Mouse (Mus musculus) small intestine, adult 2 months (tissue): ENCODE measurements around the gene Mark2. TPM values are rescaled to one million over a fixed set of nuclear protein-coding genes. Genes with fewer than 3 reads are reported as not detected.

Experiments used
- H3K27ac ChIP-seq: fragments of 200-500 bp; 2 replicates; pipeline ENCODE4 v1.5.1; 2012; ENCODE audit warnings: low read depth, low read length, control low read depth, inconsistent platforms; ENCODE audit not compliant: insufficient read depth
- H3K27me3 ChIP-seq: fragments of 200-500 bp; 2 replicates; pipeline ENCODE4 v1.6.1; 2012; ENCODE audit warnings: mild to moderate bottlenecking, moderate library complexity, low read length, inconsistent platforms; ENCODE audit not compliant: control insufficient read depth, insufficient read depth
- H3K36me3 ChIP-seq: fragments of 200-500 bp; 2 replicates; pipeline ENCODE4 v1.6.1; 2012; ENCODE audit warnings: mild to moderate bottlenecking, low read length, control low read depth, inconsistent platforms; ENCODE audit not compliant: control insufficient read depth, insufficient read depth
- H3K4me1 ChIP-seq: fragments of 200-500 bp; 2 replicates; pipeline ENCODE4 v1.6.1; 2012; ENCODE audit warnings: low read length, inconsistent platforms, mixed read lengths; ENCODE audit not compliant: control insufficient read depth, insufficient read depth, insufficient read length
- H3K4me3 ChIP-seq: fragments of 200-500 bp; 2 replicates; pipeline ENCODE4 v1.5.1; 2012; ENCODE audit warnings: low read depth, mild to moderate bottlenecking, control low read depth, inconsistent platforms, low read length, moderate library complexity
- CTCF ChIP-seq: fragments of 200-500 bp; IDR thresholded peaks from 2 replicates; pipeline ENCODE4 v1.5.1; 2012; ENCODE audit warnings: low read depth, mild to moderate bottlenecking, control low read depth, inconsistent platforms, low read length, moderate library complexity, mixed read lengths; ENCODE audit not compliant: insufficient replicate concordance, insufficient read length; ENCODE audit errors: extremely low read depth
- POLR2A ChIP-seq: fragments of 200-500 bp; IDR thresholded peaks from 2 replicates; pipeline ENCODE4 v1.6.1; 2012; ENCODE audit warnings: low read depth, mild to moderate bottlenecking, control low read depth, inconsistent platforms, low read length, moderate library complexity
- WGBS: fragments of 180-500 bp; shearing (Covaris S2); methylation state at CpG from one replicate; pipeline ENCODE4 v1.1.7; 2018; 5-methylcytosine and 5-hydroxymethylcytosine counted together
- polyA plus RNA-seq: library from polyadenylated mRNA; depleted of rRNA; stranded (reverse); fragments of >200 nt; gene quantifications from 2 replicates; pipeline ENCODE4 v1.2.3, GENCODE M21; 2012

The Mark2 gene
- polyA plus RNA-seq, 1 experiment: 279 TPM

DNA sequence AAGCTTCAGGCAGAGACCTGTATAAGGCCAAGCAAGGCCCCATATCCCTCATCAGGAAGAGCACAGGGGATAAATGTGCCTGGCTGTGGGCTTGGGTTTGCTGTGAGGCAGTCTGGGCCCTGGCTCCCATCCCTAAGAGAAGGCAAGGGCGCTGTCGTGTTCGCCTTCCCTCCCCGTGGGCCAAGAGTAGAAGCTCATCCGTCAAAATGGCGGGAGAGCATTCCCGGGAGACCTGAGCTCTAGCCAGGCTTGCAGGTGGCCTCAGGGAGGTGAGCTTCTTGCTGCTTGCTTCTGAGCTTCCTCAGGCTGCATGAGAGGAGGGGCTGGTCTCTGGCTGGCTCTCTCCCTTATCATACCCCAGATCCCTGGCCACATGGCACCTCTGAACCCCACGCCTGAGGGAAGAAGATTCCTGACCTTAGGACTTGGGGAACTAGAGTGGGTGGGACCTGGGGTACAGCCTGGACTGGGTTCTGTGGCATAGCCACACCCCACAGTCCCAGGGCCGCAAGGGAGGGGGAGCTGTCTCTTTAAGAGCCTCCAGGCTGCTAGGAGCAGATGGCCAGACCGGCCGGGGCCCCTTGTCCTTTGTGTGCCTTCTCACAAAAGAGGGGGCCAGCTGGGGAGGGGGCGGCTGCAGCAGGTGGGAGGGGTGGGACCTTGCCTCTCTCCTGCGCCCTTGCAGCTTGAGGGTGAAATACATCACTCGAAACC, 76.0 kb downstream of the Mark2 start:
- no peak overlapping the region for H3K27ac ChIP-seq
- WGBS: 27% methylated on average over 14 of the region's 14 CpGs
- no peaks in the 10 kb centered on the region for H3K36me3 ChIP-seq
- peaks cover 40% of the 10 kb centered on the region for H3K4me1 ChIP-seq
- H3K27me3 ChIP-seq: no peaks in the 10 kb centered on the region
- no peak overlapping the region for H3K4me3 ChIP-seq
- TF ChIP-seq CTCF (no peak), POLR2A (no peak)

DNA sequence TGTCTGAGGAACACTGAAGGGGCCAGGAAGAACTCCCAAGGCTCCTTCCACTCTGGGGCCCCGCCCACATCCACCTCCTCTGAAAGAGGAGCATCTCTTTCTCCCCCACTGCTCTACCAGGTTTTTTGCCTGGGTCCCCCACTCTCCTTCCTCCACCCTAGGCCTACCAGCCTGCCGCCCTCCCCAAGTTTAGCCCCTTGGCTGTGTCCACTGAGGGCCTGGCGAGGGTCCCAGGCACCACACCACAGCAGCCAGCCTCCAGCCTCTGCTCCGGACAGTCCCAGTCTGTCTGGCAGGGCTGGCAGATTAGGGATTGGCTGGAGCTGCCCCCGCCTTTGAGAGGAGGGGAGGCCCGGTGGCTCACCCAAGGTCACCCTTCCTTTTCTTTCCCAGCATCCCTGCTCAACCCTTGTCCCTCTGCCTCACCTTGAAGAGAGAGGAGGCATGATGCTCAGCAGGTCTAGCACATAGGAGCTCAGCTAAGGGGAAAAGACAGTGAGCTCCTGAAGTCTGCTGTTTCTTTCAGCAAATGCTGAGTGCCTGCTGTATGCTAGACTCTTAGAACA, 76.8 kb downstream of the Mark2 start:
- H3K27me3 ChIP-seq: no peaks in the 10 kb centered on the region
- TF ChIP-seq POLR2A (no peak), CTCF (no peak)
- WGBS: 55% methylated on average over 6 of the region's 6 CpGs
- no peak overlapping the region for H3K4me3 ChIP-seq
- peaks cover 40% of the 10 kb centered on the region for H3K4me1 ChIP-seq
- no peak overlapping the region for H3K27ac ChIP-seq
- H3K36me3 ChIP-seq: no peaks in the 10 kb centered on the region

DNA sequence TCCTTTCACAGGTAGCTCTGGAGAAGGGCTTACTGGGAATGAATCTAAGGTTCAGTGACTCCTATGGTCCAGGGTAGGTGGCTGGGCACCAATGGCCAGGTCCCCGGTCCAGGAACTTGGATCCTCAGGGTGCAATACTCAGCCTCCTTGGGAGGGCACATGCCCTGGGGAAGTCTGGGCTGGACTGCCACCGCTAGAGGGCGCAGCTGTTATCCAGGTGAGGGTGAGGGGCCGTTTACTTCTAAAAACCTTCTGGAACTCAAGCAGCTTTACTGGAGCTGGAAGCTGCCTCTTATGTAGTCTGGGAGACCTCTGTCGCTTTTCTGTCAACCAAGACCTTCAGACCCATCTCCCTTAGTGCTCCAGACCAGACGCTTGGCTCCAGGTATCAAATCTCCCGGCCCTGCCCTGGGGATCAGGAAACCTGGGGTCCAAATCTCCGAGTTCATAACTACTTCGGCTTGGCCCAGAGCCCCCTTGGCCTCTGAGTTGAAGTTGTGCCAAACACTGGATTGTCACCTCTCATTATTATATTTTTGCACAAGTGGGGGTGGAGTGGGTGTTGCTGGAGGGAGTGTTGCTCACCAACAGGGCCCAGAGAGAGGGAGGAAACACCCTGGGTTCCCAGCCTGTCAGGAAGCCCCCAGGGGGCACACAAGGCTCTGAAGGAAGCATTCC, 77.4 kb downstream of the Mark2 start:
- H3K27ac ChIP-seq: no peak overlapping the region
- TF ChIP-seq CTCF (peak; percentile 87), POLR2A (no peak)
- H3K36me3 ChIP-seq: no peaks in the 10 kb centered on the region
- 16% methylated on average over 9 of the region's 9 CpGs for WGBS
- H3K4me1 ChIP-seq: peaks cover 35% of the 10 kb centered on the region
- no peak overlapping the region for H3K4me3 ChIP-seq
- H3K27me3 ChIP-seq: no peaks in the 10 kb centered on the region

DNA sequence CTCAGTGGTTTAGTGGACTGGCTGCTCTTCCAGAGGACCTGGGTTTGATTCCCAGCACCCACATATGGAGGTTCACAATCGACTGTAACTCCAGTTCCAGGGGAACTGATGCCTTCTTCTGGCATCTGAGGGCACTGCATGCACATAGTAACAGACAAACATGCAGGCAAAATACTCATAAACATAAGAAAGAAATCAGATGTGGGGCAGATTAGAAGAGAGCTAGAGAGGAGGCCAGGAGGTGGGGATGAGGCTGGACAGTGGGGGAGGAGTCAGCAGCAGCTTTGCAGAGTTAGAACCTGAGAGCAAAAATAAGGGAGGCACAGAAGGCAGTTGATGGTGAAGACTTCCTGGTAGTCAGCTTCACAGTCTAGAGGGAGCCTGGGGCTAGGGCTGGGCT, 79.1 kb downstream of the Mark2 start:
- 87% methylated on average over 1 of the region's 1 CpGs for WGBS
- Histone ChIP-seq H3K36me3 (no peaks in the 10 kb centered on the region), H3K27ac (no peak overlapping the region), H3K27me3 (no peaks in the 10 kb centered on the region), H3K4me3 (no peak overlapping the region), H3K4me1 (peaks cover 22% of the 10 kb centered on the region)
- no peak for TF ChIP-seq POLR2A
- TF ChIP-seq CTCF: no peak

DNA sequence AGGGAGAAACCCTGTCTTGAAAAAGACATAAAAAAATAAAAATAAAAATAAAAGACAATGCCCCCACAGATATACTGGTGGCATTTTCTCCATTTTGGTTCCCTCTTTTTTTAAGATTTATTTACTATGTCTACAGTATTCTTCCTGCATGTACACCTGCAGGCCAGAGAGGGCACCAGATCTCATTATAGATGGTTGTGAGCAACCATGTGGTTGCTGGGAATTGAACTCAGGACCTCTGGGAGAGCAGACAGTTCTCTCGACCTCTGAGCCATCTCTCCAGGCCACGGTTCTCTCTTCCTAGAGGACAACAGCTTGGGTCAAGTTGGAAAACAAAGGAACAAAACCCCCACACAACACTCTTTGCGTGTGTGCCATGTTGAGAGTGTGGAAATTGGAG, 79.7 kb downstream of the Mark2 start:
- WGBS: 95% methylated on average over 3 of the region's 3 CpGs
- peaks cover 17% of the 10 kb centered on the region for H3K4me1 ChIP-seq
- H3K4me3 ChIP-seq: no peak overlapping the region
- no peak overlapping the region for H3K27ac ChIP-seq
- no peaks in the 10 kb centered on the region for H3K27me3 ChIP-seq
- no peaks in the 10 kb centered on the region for H3K36me3 ChIP-seq
- TF ChIP-seq POLR2A (no peak), CTCF (no peak)

DNA sequence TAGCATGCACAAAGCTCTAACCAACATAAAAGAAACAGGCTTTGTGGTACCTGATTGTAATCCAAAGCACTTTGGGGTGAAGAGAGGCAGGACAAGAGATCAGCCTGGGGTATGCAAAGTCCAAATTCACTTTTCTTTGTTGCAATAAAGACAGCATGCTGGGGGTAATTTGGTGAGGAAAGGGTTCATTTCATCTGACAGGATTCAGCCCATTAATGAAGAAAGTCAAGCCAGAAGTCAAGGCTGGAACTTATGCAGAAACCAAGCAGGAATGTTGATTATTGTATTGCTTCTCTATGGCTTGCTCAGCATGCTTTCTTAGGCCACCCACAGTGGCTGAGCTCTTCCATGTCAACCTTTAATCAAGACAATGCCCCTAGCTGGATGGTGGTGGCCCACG, 80.2 kb downstream of the Mark2 start:
- Histone ChIP-seq H3K4me1 (peaks cover 14% of the 10 kb centered on the region), H3K27ac (no peak overlapping the region), H3K36me3 (no peaks in the 10 kb centered on the region), H3K4me3 (no peak overlapping the region), H3K27me3 (no peaks in the 10 kb centered on the region)
- WGBS: 87% methylated on average over 1 of the region's 1 CpGs
- TF ChIP-seq POLR2A: no peak
- TF ChIP-seq CTCF: no peak

DNA sequence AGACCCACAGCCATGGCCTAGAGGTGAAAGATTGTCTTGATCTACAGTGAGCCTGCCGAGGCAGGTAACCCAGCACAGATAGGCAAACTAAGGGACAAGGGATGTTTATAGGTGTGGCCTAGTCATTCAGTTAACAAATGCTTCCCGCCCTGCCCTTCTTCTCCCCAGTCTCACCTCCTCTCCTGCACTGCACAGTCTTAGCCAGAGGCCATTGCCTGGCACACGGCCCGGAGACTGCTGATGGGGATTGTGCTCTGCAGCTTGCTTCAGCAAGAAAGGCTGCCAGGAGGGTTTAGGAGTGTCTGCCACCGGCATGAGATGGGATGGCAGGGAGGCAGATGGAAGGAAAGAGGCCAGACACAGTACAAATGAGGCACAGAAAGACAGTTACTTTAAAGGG, 83.8 kb downstream of the Mark2 start:
- no peaks in the 10 kb centered on the region for H3K27me3 ChIP-seq
- no peak overlapping the region for H3K4me3 ChIP-seq
- 34% methylated on average over 5 of the region's 5 CpGs for WGBS
- TF ChIP-seq CTCF (no peak), POLR2A (no peak)
- no peak overlapping the region for H3K27ac ChIP-seq
- no peaks in the 10 kb centered on the region for H3K36me3 ChIP-seq
- no peaks in the 10 kb centered on the region; the same call in 1 of the 2 replicates for H3K4me1 ChIP-seq
